Mouse (Mus musculus): Measurements from ENCODE around the gene Pkhd1.

DNA sequence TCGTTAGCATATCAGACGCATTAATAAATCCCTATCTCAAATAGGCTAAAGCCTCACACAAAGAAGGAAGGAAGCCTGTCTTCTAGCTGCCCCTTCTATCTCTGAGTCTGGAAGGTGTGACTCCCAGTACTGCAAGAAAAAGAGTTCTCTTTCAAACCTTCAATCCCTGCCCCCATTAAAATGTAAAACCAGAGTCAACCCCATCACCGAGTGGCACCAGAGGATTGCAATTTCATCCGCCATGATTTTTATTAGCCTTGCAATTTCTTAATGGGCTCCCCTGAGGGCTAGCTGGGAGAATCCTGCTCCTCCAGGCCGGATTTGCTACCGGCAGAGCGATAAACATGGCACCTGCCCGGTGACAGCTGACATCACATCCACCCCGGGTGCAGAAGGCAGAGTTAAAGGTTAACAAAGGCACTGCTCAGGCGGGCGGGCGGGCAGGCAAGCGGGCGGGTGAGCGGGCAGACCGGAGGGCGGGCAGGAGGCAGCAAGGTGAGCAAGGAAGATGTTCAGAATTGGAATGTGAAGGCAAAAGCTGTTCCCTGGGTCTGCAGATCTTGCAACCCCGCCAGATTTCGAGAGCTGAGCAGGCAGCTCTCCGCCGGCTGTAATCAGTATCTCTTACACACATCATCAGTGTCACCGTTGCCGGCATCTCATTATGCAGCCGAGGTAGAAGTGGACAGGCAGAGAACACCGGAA lies 140.2 kb downstream of the Pkhd1 start:
- TF ChIP-seq POLR2A (IDR thresholded peaks at IDR 0.05; ENCODE audit: low read depth, low read length) (no peak), CTCF (IDR thresholded peaks at IDR 0.05; ENCODE audit: borderline replicate concordance, insufficient read depth, low read length) (no peak)
